Mouse (Mus musculus) adrenal gland, adult 18-20 months (tissue): ENCODE measurements around the gene Dstyk. TPM values are rescaled to one million over a fixed set of nuclear protein-coding genes. Genes with fewer than 3 reads are reported as not detected.

ENCODE experiments used
- DNase-seq, 2 experiments: peaks; one replicate each; pipeline ENCODE4 v3.0.0; 2021 to 2022; ENCODE audit warnings: low spot score in 2 of 2
- total RNA-seq, 2 experiments: library from RNA; stranded (reverse); gene quantifications; 1 replicate in 1 of 2; 2 replicates in 1 of 2; pipeline ENCODE4 v1.2.3; 2021

The Dstyk gene
- total RNA-seq, 2 experiments from 2014 or later, result 22.4 to 24.3 TPM

GRCm38 (mm10) chr1:132387943-132388342 is 29.4 kb upstream of the Dstyk start:
- no peak for DNase-seq

GRCm38 (mm10) chr1:132388813-132389803 is 28.2 kb upstream of the Dstyk start:
- no peak for DNase-seq

GRCm38 (mm10) chr1:132389886-132390585 is 27.3 kb upstream of the Dstyk start:
- DNase-seq, result peak; percentile 26 to 45

DNA sequence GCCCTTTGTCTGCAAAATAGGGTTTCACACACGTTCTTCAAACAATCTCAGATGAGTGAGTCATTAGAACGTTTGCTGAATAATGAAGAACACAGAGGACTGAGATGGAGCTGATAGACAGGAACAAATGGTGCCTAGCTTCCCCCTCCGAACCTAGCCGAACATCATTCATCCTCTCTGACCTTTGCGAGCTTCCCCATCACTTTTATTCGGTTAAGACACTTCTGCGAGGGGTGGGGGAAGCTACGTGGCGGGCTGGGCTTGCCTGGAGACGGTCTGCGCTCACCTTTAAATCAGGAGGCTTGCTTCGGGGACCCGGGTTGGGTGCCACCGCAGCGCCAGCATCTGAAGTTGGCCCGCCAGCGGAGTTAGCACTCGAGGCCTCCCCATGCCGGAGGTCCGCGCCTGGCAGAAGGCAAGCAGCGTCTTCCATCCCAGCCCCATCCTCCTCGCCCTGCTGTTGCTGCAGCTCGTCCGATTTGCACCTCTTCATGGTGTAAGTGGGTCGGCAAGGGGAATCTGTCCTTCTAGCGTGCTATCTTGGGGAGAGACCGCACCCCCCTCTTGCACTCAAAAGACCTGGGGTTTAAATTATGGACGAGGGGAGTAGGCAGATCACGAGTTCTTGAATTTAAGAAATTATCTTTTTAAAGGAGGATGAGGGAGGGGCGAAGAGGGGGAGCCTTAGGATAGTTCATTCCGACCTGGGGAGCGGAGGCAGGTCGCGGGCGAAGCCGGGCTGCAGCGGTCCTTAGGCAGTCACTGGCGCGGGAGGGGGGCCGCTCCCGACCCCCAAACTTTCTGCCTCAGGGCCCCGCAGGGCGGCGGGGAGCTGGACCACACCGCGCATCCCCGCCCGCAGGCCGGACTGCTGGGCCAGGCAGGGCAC is 26.4 kb upstream of the Dstyk start, which contains the start of gene Tmcc2:
TSS of gene Tmcc2 (minus strand) at position 591 of the 889 bp plus-strand sequence.
- DNase-seq, result peak; percentile 18 to 41

DNA sequence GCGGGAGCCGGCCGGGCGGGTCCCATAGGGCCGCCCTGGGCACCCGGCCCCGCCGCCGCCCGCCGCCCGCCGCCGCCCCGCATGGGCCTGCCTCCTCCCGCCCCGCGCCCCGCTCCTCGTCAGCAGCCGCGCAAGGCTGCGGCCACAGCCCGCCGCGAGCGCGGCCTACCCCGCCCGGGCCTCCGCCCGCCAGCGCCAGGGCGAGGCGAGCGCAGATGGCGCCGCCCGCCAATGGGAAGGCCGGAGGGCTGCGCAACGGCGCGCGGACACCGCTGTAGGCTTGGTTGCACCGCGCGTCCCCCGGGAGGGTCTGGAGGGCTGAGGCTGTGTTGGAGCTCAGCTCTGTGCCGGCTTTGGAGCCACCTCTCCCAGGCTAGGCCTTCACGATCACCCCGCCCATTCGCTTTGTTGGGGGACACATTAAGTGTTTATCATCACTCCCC is 25.8 kb upstream of the Dstyk start:
- DNase-seq, result peak; percentile 63 to 70

DNA sequence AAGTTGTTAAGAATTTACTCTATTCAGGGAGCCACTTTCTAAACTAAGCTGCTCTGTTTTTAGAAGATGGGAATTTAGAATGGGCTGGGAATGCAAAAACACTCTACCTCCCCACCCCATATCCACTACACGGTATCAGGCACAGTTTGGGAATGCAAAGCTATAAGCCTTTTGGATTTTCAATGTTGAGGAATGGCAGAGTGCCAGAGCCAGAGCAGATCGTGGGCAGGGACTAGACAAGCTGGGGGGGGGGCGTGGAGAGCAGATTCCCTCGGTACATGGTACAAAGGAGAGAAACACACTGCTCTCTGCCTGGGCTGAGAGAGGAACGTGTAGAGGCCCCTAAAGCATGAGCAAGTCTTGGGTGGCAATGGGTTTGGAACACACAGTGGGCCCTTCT is 24.5 kb upstream of the Dstyk start:
- DNase-seq, result no peak

DNA sequence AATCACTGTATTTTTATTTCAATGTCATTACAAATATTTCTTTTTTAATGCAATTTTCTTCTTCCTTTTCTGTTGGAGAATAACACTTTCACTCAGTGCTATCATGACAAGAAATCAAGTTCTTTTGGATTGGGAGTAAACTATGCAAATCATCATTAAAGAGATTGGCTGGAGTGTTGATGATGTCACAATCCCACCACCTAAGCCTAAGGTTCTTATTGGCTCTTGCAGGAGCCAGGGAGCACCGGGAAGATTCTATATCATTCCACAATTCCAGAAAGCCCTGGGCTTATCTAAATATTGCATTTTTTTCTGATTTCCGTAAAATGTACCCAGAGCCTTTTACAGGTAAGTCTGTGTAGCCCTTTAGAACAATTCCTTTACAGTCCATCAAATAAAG is 20.6 kb upstream of the Dstyk start:
- no peak for DNase-seq

DNA sequence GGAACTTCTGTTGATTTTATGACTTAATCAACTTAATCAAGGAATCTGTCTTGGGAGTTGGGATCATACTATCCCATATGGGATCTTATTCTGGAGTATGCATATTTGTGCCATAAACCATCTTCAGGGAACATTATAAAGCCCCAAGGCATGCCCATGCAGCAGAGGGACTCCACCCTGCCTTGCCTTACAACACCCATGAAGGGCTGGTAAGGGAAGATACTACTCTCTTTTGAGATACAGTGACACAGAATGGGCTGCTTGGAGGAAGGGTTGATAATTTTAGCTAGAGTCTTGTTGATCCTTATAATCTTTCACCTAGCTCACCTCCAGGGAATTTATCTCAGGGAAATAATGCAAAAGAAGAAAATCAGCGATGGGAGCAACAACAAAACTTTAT is 16.8 kb upstream of the Dstyk start:
- DNase-seq, result no peak

DNA sequence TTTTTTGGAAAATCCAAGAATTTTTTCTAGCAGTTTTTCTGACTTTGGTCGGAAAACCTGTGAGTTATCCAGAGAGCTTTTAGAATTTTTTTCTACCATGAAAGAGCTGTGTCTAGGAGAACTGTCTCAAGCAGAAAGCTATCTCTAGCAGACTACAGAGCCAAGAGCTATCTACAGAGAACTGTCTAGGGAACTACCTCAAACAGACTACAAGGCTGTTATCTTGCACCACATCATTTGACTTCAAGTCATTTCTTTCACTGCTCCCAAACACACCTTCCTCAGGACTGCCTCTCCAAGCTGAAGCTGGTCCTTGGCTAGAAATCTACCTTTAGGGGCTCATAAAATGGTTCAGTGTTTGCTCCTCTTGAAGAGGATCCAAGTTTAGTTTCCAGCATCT is 15.5 kb upstream of the Dstyk start:
- no peak for DNase-seq

GRCm38 (mm10) chr1:132410657-132411056 is 6.7 kb upstream of the Dstyk start:
- no peak for DNase-seq

- DNase-seq, result no peak
These were observed 962 bp upstream of the Dstyk start for GRCm38 (mm10) chr1:132416244-132416942.

DNA sequence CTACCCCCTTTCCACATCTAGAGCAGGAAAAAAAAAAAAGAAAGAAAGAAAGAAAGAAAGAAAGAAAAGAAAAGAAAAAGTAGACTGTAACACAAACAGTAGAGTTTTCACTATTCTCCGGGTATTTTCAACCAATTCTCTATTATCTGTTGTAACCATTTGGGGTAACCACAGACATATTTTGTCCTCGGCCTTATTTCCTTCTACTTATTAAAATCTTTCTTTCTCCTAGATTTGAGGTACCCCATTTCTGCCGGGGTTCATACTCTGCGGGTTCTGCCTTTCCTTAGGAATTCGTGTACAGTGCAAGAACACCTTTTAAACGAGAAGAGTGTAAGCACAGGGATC is 438 bp upstream of the Dstyk start:
- DNase-seq, result no peak

- DNase-seq, result no peak
These were observed 2.9 kb downstream of the Dstyk start for GRCm38 (mm10) chr1:132420206-132420605.

DNA sequence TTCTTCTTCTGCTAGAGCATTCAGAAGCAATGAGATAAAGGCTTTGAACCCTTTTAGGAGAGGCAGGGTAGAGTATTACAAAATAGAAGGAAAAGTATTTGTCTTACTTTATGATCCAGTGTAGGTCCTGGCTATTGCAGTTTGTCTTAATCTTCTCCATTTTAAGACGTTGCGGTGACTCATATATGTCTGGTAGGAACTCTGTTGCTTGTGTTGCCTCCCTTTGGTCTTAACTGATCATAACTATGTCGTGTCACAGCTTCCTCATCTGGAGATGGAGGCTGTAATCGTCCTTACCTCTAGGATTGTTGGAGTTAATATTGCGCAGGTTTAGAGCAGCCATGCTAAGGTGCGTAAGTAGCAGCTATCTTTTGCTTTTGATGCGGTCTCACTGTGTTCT is 3.3 kb downstream of the Dstyk start:
- no peak for DNase-seq

GRCm38 (mm10) chr1:132422912-132423696 is 5.7 kb downstream of the Dstyk start:
- no peak for DNase-seq

GRCm38 (mm10) chr1:132425600-132425999 is 8.2 kb downstream of the Dstyk start:
- no peak for DNase-seq

DNA sequence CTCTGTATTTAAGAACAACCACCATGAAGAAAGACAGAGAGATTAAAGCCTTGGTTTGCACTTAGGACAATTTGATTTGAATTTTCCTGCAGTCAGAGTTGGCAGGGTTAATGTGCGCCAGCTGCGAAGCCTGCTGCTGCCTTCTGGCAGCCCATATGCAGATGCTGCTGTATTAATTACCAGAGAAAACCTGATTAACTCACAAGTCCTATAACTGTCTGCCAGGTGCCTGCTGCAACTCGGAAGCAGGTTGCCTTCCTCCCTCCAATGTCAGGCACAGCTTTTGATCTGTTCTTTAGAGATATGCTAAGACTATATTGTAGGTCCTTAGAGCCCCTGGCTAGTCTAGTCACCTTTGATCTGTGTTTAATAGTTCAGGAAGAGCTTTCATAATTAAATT is 13.5 kb downstream of the Dstyk start:
- no peak for DNase-seq

GRCm38 (mm10) chr1:132431716-132432115 is 14.4 kb downstream of the Dstyk start:
- no peak for DNase-seq

GRCm38 (mm10) chr1:132433349-132433748 is 16.0 kb downstream of the Dstyk start:
- no peak for DNase-seq

DNA sequence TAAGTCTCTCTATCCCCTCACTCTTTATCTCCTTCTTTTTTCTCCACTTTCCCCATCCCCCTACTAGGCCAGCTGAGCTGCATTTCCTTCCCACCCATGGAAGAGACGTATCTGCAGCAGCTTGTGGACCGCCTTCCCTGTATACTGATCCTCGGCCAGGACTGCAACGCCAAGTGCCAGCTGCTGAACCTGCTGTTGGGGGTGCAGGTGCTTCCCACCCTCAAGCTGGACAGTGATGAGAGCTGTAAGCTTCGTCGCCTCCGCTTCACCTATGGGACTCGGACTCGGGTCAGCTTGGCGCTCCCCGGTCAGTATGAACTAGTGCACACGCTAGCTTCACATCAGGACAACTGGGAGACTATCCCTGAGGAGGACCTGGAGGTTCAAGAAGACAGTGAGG is 16.7 kb downstream of the Dstyk start:
- no peak for DNase-seq
